Mouse (Mus musculus): ENCODE results near the gene Baz1a.

Baz1a gene

GRCm38 (mm10) chr12:54859531-54859930, 154.6 kb downstream of the Baz1a start:
- no peak for DNase-seq (ENCODE audit: low read depth)

- DNase-seq (ENCODE audit: low read depth), result no peak
Measured at GRCm38 (mm10) chr12:54850551-54850950, 163.6 kb downstream of the Baz1a start.

GRCm38 (mm10) chr12:54844415-54844814, 169.7 kb downstream of the Baz1a start:
- DNase-seq (ENCODE audit: low read depth), result no peak
